Mouse (Mus musculus): Measurements from ENCODE around the gene Gna15.

GRCm38 (mm10) chr10:81493601-81494220 is 30.3 kb downstream of the Gna15 start:
- TF ChIP-seq CTCF (IDR thresholded peaks at IDR 0.05; ENCODE audit: low read depth, low read length) = peak; percentile 38
- TF ChIP-seq POLR2A (IDR thresholded peaks at IDR 0.05; ENCODE audit: insufficient read depth, low read length) = no peak

Measured in ES-Bruce4 (cell line).